Mouse (Mus musculus): ENCODE measurements around the gene Ypel4.

Ypel4 gene

DNA sequence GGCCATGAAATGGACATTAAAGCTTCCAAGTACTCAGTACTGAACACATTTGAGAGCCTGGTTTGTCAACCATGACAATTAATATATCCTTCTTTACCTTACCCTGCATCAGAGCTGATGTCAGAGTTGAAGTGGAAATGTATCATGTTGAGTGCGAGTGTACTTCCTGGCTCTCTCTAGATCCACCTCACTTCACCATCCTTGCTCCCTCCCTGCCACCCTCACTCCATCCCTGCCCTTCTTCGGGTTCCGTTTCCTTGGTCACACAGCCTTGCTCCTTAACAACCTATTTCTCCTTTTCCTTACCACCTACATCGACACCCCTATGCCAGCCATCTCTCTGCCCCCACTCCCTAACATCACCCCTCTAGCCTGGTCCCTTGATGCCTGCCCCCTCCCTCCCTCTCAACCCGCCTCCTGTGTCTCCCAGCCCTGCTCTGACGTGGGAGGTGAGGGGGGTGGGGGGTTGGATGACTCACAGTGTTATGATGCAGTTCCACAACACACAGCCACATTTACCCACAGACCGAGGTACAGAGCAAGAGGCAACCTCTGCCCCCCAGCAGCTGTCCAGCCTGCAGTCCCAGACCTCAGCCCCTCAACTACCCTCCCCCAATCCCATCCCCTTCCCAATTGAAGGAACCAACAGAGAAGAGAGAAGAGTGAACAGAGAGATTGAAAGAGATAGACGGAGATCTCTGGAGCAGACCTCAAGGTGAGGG, at the start of gene Ypel4:
TSS of gene Ypel4 (plus strand) at position 480 of the 722 bp plus-strand sequence.
- peak; percentile 45 for DNase-seq

- no peak for DNase-seq
Measured at GRCm38 (mm10) chr2:84688080-84688844, 45.6 kb upstream of the Ypel4 start.

DNA sequence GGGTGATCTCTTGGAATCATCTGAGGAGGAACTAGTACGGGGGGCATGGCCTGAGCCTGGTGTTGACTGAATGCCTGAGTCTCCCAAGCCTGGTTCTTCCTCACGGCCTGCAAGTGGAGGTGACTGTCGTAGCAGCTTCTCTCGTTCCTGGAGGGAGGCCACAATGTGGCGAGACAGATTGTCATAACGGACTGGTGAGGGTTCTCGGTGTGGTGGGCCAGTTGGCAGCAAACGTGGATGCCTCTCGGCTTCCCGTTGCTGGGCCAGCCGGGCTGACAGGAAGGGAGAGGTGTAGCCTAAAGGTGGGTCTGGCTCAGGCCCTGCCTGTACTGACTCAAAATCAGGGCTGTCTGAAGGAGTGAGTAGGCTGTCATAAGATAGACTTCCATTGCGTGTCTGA, 43.8 kb upstream of the Ypel4 start:
- no peak for DNase-seq

- DNase-seq = no peak
Measured at GRCm38 (mm10) chr2:84695007-84695695, 38.7 kb upstream of the Ypel4 start.

GRCm38 (mm10) chr2:84703497-84703896, 30.4 kb upstream of the Ypel4 start:
- DNase-seq = no peak

DNA sequence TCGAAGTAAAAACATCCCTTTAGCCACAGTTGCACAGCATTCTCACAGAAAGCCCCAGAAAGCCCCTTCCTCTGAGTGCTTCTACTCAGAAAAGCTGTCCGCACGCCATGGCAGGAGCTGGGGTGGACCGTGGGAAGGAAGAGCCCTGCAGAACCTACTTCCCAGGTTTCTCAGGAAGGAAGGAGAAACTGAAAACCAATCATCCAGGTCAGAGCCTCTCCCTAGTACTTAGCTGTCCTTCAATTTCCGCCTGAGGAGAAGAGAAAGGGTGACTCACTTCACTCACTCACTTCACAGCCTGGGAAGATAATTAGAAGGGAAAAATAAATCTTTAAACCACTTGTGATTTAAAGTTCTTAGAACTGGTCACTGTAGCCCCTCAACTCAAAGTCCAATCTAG, 29.5 kb upstream of the Ypel4 start:
- no peak for DNase-seq

DNA sequence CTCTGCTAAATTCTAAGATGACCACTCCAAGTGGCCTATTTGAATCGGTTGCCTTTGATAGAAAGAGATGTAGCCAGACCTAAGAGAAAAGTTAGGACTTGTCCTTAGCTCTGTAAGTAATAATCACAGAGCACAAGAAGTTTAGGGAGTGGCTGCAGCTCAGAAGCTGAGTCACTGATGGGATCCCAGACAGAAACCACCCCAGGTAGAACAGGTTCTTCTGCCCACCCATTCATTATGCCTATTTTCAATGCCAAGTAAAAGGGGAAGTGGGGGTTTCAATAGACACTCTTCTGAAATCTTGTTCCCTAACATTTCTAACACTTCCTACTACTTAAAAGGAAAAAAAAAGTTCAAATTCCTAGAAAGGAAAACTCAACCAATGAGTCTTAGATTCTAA, 28.6 kb upstream of the Ypel4 start:
- DNase-seq = no peak

- no peak for DNase-seq
Measured at GRCm38 (mm10) chr2:84707523-84707922, 26.3 kb upstream of the Ypel4 start.

- DNase-seq = no peak
Measured at GRCm38 (mm10) chr2:84711898-84712297, 22.0 kb upstream of the Ypel4 start.

DNA sequence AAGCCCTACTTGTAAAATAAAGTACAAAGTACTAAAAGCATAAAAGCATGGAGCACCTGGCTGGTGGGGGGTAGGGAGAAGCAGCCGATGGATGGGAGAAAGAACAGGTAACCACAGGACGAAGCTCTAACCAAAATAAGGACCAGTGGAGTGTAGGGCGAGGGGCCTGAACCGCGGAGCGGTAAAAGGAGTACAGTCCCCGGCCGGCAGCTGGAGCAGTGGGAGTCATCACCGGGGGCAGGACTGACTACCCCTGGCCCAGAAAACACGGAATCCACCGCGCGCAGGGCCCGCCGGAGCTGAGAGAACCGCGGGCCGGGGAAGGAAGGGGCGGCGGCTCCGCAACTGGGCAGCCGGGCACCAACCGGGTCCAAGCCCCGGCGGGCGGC, 19.4 kb upstream of the Ypel4 start:
- DNase-seq = no peak

- peak; percentile 98 for DNase-seq
Measured at GRCm38 (mm10) chr2:84714811-84715561, 18.9 kb upstream of the Ypel4 start, which contains the start of gene Zdhhc5. TSS of gene Zdhhc5 (minus strand) at chr2:84715180.

- DNase-seq = peak; percentile 61
Measured at GRCm38 (mm10) chr2:84715562-84716361, 18.1 kb upstream of the Ypel4 start.

GRCm38 (mm10) chr2:84716423-84717355, 17.2 kb upstream of the Ypel4 start:
- no peak for DNase-seq

GRCm38 (mm10) chr2:84717357-84717756, 16.5 kb upstream of the Ypel4 start:
- DNase-seq = no peak

- DNase-seq = no peak
Measured at GRCm38 (mm10) chr2:84720718-84721117, 13.1 kb upstream of the Ypel4 start.

GRCm38 (mm10) chr2:84721182-84721581, 12.7 kb upstream of the Ypel4 start:
- DNase-seq = no peak

DNA sequence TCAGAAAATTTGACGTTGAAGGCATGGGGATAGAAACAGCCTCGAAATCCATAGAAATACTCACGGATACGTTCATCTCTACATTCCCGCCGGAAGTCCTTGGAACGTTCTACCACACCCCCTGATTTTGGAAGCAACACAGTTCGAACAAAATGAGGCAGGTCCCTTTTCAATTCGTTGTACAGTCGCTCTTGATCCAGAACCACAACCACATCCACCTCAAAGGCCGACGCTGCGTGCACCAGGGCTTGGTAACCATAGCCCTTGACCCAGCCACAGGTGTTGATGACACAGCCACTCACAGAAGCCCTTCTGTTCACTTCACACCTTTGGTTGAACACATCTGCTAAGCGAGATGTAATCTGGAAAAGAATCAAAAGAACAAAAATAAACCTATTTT, 10.0 kb upstream of the Ypel4 start:
- no peak for DNase-seq

DNA sequence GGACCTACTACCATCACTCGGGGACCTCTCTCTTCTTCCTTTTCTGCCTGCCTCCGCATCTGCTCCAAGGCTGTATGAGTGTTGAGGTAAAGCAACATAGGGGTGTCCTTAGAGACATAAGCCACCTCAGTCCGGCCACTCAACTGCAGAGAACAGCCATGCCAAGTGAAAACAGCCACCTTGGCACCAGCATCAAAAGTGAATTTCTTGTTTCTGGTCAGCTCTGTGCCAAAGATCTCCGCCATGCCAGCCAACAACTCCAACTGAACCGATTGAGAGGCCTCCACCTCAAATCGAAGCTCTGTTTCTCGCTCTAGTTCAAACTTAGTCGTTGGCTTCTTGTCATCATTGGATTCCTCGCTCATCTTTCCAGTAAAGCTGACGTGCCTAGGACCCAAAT, 8.1 kb upstream of the Ypel4 start:
- no peak for DNase-seq

DNA sequence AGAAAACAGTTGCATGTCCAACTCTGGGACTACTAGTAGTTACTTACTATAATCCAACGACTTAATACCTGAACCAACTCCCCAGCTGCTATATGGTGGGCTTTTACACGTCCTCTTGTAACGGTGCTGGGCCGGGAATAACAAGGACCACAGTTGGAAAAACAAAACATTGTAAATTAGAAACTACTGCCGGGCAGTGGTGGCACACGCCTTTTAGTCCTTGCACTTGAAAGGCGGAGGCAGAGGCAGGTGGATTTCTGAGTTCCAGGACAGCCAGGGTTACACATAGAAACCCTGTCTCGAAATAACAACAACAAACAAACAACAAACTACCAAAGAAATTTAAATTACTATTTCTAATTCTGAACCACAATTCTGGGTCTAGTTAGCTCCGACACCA, 7.1 kb upstream of the Ypel4 start:
- no peak for DNase-seq

- DNase-seq = peak; percentile 95
Measured at GRCm38 (mm10) chr2:84727172-84727858, 6.5 kb upstream of the Ypel4 start, which contains the start of gene Clp1. TSS of gene Clp1 (minus strand) at chr2:84727350.

Data from lung, postnatal 14 days (tissue).